Mouse (Mus musculus): ENCODE data around the gene Zfp768. TPM values are rescaled to one million over a fixed set of nuclear protein-coding genes. Genes with fewer than 3 reads are reported as not detected.

Zfp768 gene
- 12.9 and 13.5 TPM in 2 replicates for polyA plus RNA-seq (2015; fragmentation: Nextera tagmentation; extraction: Ambion mirVana)

DNA sequence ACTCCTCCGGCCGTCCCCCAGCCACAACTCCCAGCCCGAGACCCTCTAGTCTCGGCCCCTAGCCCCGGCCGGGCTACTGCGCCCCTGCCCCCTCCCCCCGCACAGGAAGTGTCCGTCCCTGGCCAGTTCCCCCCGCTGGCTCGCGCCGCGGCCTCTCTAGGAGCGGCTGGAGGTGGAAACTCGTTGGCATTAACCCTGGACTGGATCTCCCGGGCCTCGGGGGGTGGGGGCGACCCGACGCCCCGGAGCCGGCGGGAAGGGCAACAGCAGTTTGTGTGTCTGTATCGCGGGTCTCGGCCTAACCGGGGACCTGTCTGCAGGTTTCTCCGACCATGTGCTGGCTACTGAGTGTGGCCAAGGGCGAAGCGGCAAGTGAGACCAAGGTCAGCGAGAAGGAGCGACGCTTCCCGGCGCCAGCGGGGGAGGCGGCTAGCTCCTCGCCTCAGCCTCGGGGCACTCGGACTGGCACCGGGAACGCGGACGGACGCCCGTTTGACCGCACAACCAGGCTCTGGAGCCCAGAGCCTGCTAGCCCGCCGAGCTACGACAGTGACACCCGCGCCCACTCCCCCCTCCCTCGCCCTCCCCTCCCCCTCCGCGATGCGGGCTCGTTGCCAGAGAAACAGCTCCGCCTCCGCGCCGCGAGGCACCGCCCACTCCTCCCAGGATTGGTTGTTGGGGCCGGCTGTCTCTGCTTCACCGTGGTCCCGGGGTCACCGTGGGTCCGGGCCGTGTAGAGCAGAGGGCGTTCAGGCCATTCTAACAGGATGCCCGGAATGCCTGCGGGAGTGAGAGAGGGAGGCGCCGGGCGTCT lies at the start of gene Zfp768:
Gene Zfp768 (minus strand): TSS at position 78 of the 814 bp plus-strand sequence.

DNA sequence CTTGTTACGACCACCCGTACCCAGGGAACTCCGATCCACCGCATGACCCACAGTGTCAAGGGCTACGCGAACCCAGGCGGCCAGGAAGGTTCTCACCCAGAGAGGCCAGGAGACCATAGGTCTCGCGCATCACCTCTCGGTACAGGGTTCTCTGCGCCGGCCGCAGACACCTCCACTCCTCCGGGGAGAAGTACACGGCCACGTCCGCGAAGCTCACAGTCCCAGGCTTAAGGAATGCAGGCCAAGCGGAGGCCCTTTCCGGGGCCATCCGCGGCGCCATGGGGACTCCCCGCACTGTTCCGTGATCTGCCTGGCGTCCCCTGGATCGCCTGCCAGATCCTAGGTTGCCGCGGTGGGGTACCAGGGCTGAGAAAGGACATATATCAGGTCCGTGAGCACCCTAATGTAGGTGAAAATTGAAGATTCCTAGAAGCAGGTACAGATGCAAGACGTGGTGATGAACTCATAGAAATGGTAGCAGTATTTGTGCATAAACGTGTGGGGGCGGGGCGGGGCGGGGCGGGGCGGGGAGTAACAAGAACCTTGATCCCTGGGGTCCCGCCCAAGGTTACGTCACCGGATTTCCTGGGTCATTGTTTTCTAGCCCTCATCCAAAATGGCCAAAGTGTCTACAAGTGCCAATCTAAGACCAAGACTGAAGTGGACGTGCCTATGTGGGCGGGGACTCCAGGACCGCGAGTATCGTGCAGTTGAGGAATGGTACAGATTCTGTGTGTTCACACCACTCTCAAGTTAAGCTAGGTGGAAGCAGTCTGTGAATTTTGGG lies 48.0 kb upstream of the Zfp768 start, which contains the start of gene E430018J23Rik:
Gene E430018J23Rik (minus strand): TSS at position 473 of the 787 bp plus-strand sequence.

GRCm38 (mm10) chr7:127386641-127387392 lies 41.4 kb upstream of the Zfp768 start, which contains the start of gene 9130019O22Rik:
Gene 9130019O22Rik (minus strand): TSS chr7:127387166.

DNA sequence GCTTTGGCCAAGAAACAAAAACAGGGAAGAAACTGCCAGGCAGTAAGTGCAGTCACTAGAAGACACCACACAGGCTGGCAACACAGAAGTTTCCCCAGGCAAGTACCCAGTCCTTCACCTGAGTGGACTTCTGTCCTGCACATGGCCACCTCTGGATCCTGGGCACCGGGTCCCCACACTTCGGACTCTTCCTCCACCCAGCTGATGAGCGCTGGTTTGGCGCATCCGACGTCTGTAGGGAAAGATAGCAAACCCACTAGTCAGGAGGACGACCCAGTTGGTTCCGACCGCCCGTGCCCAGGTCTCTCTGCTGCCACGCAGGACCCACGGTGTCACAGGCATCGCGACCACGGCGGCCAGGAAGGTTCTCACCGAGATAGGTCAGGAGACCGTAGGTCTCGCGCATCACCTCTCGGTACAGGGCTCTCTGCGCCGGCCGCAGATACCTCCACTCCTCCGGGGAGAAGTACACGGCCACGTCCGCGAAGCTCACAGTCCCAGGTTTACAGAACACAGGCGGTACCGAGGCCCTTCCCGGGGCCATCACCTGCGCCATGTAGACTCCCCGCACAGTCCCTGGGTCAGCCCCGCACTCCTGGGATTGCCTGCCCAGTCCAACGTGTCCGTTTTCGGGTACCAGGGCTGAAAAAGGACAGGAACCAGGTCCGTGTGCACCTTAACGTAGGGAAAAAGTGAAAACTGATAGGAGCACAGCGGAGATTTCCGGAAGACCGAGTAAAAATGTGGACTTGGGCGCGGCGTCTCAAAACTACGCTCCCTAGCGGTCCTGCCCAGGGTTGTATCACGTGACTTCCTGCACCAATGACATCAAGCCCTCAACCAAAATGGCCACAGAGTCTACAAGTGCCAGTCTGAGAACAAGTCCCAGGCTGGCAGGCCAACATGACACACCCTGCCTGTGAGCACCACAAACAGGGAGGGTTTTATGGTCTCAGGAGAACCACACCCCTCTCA lies 30.2 kb upstream of the Zfp768 start, which contains the start of gene Zfp747:
Gene Zfp747 (minus strand): TSS at position 780 of the 975 bp plus-strand sequence.

DNA sequence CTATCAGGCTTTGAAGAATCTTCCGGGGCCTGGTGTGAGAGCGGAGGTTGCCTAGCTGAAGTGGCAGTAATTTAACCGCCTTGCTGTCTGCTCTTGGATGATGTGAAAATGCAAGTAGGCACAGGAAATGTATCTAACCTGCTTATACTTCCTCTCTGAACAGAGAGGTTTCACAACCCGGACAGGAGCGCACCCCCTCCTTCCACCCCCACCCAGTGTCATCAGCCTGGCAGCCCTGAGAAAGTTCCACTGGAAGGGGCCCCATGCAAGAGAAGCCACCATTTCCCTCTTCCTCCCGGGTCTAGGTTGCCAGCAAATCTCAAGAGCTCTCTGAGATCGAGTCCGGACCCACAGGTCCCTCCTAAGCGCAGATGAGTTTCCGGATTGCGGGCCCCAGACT lies 49.3 kb downstream of the Zfp768 start, which contains the start of gene Itgal:
Gene Itgal (plus strand): TSS at position 163 of the 400 bp plus-strand sequence.

Other genes starting within 250 kb of the Zfp768 start
- 1.3 and 1.4 TPM in 2 replicates for gene Qprt, start 223.4 kb downstream of the Zfp768 start, polyA plus RNA-seq (2015; fragmentation: Nextera tagmentation; extraction: Ambion mirVana)
- gene Spn, start 207.8 kb downstream of the Zfp768 start, polyA plus RNA-seq (2015; fragmentation: Nextera tagmentation; extraction: Ambion mirVana), result not detected in 2 replicates
- 45.4 and 48.6 TPM in 2 replicates for gene Cd2bp2, start 149.5 kb downstream of the Zfp768 start, polyA plus RNA-seq (2015; fragmentation: Nextera tagmentation; extraction: Ambion mirVana)
- 37.0 and 44.0 TPM in 2 replicates for gene Tbc1d10b, start 137.1 kb downstream of the Zfp768 start, polyA plus RNA-seq (2015; fragmentation: Nextera tagmentation; extraction: Ambion mirVana)
- gene Mylpf, start 136.7 kb downstream of the Zfp768 start, polyA plus RNA-seq (2015; fragmentation: Nextera tagmentation; extraction: Ambion mirVana), result 8.3 and 11.1 TPM in 2 replicates
- 28.1 and 31.9 TPM in 2 replicates for gene Zfp553, start 112.5 kb downstream of the Zfp768 start, polyA plus RNA-seq (2015; fragmentation: Nextera tagmentation; extraction: Ambion mirVana)
- gene Sept1, start 112.5 kb downstream of the Zfp768 start, polyA plus RNA-seq (2015; fragmentation: Nextera tagmentation; extraction: Ambion mirVana), result 9.6 and 10.1 TPM in 2 replicates
- gene Zfp771, start 101.3 kb downstream of the Zfp768 start, polyA plus RNA-seq (2015; fragmentation: Nextera tagmentation; extraction: Ambion mirVana), result 95.4 and 103 TPM in 2 replicates
- 95.6 and 108 TPM in 2 replicates for gene Dctpp1, start 84.9 kb downstream of the Zfp768 start, polyA plus RNA-seq (2015; fragmentation: Nextera tagmentation; extraction: Ambion mirVana)
- gene Sephs2, start 71.5 kb downstream of the Zfp768 start, polyA plus RNA-seq (2015; fragmentation: Nextera tagmentation; extraction: Ambion mirVana), result 69.7 and 75.9 TPM in 2 replicates
- 0.27 and 0.28 TPM in 2 replicates for gene Itgal, start 49.3 kb downstream of the Zfp768 start, polyA plus RNA-seq (2015; fragmentation: Nextera tagmentation; extraction: Ambion mirVana)
- gene Zfp747, start 30.5 kb upstream of the Zfp768 start, polyA plus RNA-seq (2015; fragmentation: Nextera tagmentation; extraction: Ambion mirVana), result 5.5 and 6.6 TPM in 2 replicates
- 2.9 and 3.1 TPM in 2 replicates for gene 9130019O22Rik, start 41.6 kb upstream of the Zfp768 start, polyA plus RNA-seq (2015; fragmentation: Nextera tagmentation; extraction: Ambion mirVana)
- gene E430018J23Rik, start 48.0 kb upstream of the Zfp768 start, polyA plus RNA-seq (2015; fragmentation: Nextera tagmentation; extraction: Ambion mirVana), result 2.8 and 3.1 TPM in 2 replicates
- 3.2 and 3.8 TPM in 2 replicates for gene Zfp764, start 61.2 kb upstream of the Zfp768 start, polyA plus RNA-seq (2015; fragmentation: Nextera tagmentation; extraction: Ambion mirVana)
- gene Zfp688, start 76.5 kb upstream of the Zfp768 start, polyA plus RNA-seq (2015; fragmentation: Nextera tagmentation; extraction: Ambion mirVana), result 31.8 and 32.0 TPM in 2 replicates
- gene Zfp689, start 103.6 kb upstream of the Zfp768 start, polyA plus RNA-seq (2015; fragmentation: Nextera tagmentation; extraction: Ambion mirVana), result 8.2 and 11.7 TPM in 2 replicates
- 26.2 and 33.0 TPM in 2 replicates for gene Prr14, start 114.0 kb upstream of the Zfp768 start, polyA plus RNA-seq (2015; fragmentation: Nextera tagmentation; extraction: Ambion mirVana)
- gene Fbrs, start 133.6 kb upstream of the Zfp768 start, polyA plus RNA-seq (2015; fragmentation: Nextera tagmentation; extraction: Ambion mirVana), result 11.1 and 12.2 TPM in 2 replicates
- gene Srcap, start 166.4 kb upstream of the Zfp768 start, polyA plus RNA-seq (2015; fragmentation: Nextera tagmentation; extraction: Ambion mirVana), result 33.7 and 40.4 TPM in 2 replicates
- 9.9 and 12.0 TPM in 2 replicates for gene Gm42715, start 174.0 kb upstream of the Zfp768 start, polyA plus RNA-seq (2015; fragmentation: Nextera tagmentation; extraction: Ambion mirVana)
- gene Tmem265, start 215.8 kb upstream of the Zfp768 start, polyA plus RNA-seq (2015; fragmentation: Nextera tagmentation; extraction: Ambion mirVana), result 4.3 and 4.5 TPM in 2 replicates
- 52.7 and 66.9 TPM in 2 replicates for gene Phkg2, start 227.8 kb upstream of the Zfp768 start, polyA plus RNA-seq (2015; fragmentation: Nextera tagmentation; extraction: Ambion mirVana)
- 9.6 and 12.3 TPM in 2 replicates for gene Ccdc189, start 243.0 kb upstream of the Zfp768 start, polyA plus RNA-seq (2015; fragmentation: Nextera tagmentation; extraction: Ambion mirVana)
- gene Rnf40, start 243.2 kb upstream of the Zfp768 start, polyA plus RNA-seq (2015; fragmentation: Nextera tagmentation; extraction: Ambion mirVana), result 26.0 and 28.3 TPM in 2 replicates

All from neural tube, postnatal 0 days (tissue).